Mouse (Mus musculus) CH12F3 (cell line): ENCODE results near the gene Naa80.
"Not testable (repeated sequence)": the region's sequence is repeated elsewhere in the genome, so short reads cannot be mapped to it uniquely, and the experiment has no call there.

Experiments
- in situ Hi-C: fragments of 300-500 bp; cut with MboI; formaldehyde crosslinking; loops from 2 replicates; pipeline ENCODE4 v1.14.3; 2020; ENCODE audit warnings: low sequenced_read_pairs

Naa80 gene

GRCm38 (mm10) chr9:107550491-107551116, 28.1 kb upstream of the Naa80 start:
- in situ Hi-C loops = no loop called here

- in situ Hi-C loops = no loop called here
These were observed 27.4 kb upstream of the Naa80 start, which contains the start of gene Rassf1 for GRCm38 (mm10) chr9:107551117-107551889. TSS of gene Rassf1 (plus strand) at chr9:107551555.

GRCm38 (mm10) chr9:107551890-107552355, 26.8 kb upstream of the Naa80 start:
- in situ Hi-C loops = no loop called here

DNA sequence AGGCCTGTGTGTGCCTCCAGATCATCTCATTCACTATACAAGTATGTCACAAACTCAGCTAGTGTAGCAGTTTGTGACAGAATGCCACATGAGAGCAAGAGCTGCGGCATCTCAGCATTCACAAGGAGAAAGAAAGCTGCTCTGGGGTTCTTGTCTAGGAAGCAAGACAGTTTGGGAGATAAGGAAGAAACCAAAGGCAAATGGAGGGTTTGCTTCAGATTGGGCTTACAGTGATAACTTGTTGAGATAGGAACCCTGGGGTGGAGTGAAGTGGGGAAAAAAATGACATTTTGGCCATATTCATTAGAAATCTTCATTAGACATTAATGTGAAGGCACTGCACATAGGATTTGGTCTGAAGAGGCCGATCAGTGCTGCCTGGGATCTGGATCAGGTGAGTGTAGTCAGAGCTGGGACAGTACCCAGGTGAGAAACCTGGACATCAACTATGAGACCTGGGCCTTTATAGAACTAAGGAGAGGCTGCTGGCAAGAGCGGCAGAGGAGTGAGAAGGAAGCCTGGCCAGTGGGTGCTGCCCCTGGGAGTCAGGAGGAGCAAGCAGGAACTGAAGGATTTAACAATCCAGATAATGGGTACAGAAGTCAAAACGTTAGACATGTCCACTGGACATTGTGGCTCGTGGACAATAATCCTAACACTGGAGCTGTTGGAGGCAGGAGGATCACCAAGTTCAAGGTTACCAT, 25.8 kb upstream of the Naa80 start:
- in situ Hi-C loops = no loop called here

GRCm38 (mm10) chr9:107553541-107554318, 25.0 kb upstream of the Naa80 start:
- in situ Hi-C loops = no loop called here

DNA sequence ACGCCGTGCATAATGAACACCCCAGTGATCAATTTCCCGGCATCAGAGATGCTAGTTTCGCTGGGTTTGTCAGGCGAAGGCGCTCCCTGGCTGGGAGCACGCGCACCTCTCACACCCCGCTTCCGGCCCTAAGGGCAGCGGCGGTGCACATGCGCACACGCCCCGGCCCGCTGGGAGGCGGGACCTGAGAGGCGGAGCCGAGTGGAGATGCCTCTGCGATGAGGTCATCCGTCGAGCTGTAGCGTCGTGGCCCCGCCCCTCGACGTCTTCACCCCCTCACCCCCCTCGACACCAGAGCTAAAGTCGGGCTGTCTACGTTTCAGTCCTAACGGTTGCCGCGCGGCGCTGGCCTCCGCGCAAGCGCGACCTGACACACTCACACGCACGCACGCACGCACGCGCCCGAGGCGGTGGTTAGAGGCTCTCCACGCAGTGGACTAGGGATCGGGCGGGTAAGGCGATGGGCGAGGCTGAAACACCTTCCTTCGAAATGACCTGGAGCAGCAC, 24.3 kb upstream of the Naa80 start:
- in situ Hi-C loops = no loop called here

DNA sequence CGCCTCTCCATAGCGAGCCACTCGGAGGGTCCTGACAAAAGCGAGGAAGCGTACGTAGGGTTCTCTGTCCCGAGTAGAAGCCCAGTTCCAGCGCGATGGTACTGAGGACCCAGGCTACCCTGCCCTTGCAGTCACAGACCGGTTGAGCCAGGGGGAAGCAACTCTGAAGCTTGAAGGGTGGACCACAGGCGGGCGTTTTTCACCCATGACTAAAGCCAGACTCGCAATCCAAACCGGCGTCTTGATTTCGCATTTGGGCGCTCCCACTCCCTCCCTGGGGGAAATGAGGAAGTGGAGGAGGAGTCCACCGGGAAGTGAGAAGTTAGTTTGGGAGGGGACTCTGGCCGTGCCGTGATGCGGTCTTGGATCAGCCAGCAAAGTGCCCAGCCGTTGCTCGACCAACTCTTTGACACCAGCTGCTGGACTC, 23.6 kb upstream of the Naa80 start:
- in situ Hi-C loops = no loop called here

DNA sequence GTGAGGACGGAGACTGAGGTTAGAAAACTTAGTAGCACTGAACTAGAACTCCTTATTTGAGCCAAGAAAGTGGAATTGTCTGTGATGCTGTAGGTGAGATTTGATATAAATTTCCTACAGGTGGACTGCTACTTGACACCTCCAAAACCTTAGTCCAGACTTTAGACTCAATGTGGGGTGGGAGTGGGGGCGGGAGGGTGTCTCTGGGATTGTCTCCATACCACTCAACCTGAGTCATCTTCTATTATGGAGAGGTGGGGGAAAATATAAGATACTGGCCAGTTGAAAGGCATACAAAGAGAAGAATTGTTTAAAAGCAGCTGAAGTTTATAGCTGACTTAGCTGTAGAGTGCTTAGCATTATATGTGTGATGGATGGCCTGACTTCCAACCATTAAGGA, 23.0 kb upstream of the Naa80 start:
- in situ Hi-C loops = no loop called here

GRCm38 (mm10) chr9:107556346-107556745, 22.3 kb upstream of the Naa80 start:
- in situ Hi-C loops = no loop called here

DNA sequence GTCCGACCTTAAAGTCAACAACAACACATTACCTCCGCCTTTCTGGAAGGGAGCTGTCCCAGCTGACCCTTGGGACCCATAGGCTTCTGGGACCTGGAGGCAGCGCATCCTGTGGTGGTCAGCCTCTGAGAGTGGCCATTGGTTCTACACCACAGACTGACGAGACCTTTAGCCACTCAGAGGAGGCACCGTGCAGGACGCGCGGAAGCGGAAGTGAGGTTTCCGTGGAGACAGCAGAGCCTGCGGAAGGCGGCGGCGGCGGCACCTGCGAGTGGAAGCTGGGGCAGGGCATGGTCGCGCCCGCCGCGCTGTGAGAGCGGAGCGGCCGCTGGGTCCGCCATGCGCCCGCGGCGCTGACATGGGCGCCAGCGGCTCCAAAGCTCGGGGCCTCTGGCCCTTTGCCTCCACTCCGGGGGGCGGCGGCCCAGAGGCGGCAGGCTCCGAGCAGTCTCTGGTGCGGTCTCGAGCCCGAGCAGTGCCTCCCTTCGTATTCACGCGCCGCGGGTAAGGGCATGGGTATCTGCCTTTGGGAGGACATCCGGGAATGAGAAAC, 15.6 kb upstream of the Naa80 start, which contains the start of gene Tusc2:
Gene Tusc2, plus strand, starts transcription at position 227 of the 553 bp plus-strand sequence.
- in situ Hi-C loops = no loop called here

DNA sequence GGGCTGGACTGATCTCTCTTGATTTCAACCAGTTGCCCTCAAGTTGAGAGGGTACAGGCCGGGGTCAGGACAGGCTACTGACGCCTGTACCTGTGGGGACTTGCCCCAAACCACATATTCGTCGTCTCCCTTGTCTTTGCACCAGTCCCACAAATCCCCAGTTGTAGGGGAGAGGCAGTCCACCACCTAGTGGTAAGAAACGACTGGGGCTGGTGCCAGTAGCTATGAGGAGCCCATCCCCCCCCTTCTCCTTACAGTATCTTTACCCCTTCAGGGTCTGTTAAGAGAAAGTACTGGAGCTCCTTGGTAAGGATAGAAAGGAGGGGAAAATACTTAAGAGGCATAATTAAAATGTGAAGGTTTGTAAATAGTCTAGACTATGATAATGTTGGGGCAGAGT, 13.1 kb upstream of the Naa80 start:
- in situ Hi-C loops = not testable (repeated sequence)

DNA sequence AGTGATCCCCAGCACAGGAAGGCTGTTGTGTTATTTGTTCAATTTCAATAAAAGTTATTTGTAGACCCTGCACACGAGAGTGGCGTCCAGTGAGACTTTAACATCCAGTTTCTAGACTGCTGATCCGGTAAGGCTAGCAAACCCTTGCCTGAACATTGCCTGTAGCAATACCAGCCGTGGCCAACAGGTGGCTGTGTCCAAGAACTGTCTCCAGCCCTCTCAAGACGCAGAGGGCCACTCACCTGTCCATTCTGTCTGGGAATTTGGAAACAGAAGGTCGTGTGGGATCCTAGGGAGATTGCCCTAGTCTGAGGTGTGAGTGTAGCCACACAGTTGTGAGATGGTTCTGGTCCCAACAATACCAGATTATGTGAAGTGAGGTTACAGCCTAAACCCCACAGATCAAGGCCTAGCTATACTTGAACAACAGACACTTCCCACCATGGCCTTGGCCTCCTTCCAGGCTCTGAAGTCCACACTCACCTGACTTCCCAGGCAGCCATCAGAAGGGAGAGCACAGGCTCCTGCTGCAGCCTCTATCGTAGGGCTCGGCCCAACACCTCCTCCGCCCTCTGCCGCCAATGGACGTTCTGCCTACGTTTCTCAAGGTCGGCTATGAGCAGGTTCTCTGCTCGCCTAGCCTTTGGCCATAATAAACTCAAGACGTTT, 12.5 kb upstream of the Naa80 start:
- in situ Hi-C loops = no loop called here

GRCm38 (mm10) chr9:107566855-107567254, 11.8 kb upstream of the Naa80 start:
- in situ Hi-C loops = no loop called here

- in situ Hi-C loops = no loop called here
These were observed 10.9 kb upstream of the Naa80 start, which contains the start of gene Hyal2 for GRCm38 (mm10) chr9:107567702-107568319. TSS of gene Hyal2 (plus strand) at chr9:107567945.

GRCm38 (mm10) chr9:107568331-107569261, 10.1 kb upstream of the Naa80 start:
- in situ Hi-C loops = no loop called here

DNA sequence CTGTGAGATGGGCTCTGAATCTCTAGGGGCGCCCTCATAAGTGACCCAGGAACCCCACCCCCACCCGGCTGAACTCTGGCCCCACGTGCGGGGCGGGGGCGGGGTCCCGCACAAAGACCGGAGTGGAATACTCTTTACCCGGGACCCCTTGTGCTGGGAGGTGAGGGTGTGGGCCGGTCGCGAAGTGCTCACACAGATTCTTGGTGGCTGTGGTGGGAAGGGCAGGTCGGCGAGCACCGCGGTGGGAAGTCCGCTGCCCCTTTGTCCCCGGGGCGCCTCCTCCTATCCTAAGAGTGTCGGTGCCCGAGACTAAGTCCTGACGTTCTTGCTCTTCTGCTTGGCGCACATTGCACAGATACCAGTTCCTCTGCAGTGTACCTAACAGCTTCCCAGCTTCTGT, 9.4 kb upstream of the Naa80 start:
- in situ Hi-C loops = no loop called here

- in situ Hi-C loops = no loop called here
These were observed 8.7 kb upstream of the Naa80 start for GRCm38 (mm10) chr9:107570016-107570415.

- in situ Hi-C loops = no loop called here
These were observed 7.8 kb upstream of the Naa80 start for GRCm38 (mm10) chr9:107570845-107571244.
